Mouse (Mus musculus) kidney, postnatal 36 days (tissue): Measurements from ENCODE around the gene Dnase1l3.

ENCODE experiments used
- DNase-seq, 2 experiments: peaks; one replicate each; pipeline ENCODE4 v3.0.0; 2021 to 2022; ENCODE audit warnings: mixed read lengths in 2 of 2

Dnase1l3 gene

GRCm38 (mm10) chr14:7975177-7975576, 19.2 kb downstream of the Dnase1l3 start:
- DNase-seq = no peak

- no peak for DNase-seq
These were observed 19.7 kb downstream of the Dnase1l3 start for GRCm38 (mm10) chr14:7974643-7975042.

GRCm38 (mm10) chr14:7971889-7972493, 22.4 kb downstream of the Dnase1l3 start:
- DNase-seq = no peak

GRCm38 (mm10) chr14:7964219-7964889, 30.0 kb downstream of the Dnase1l3 start:
- DNase-seq = peak; percentile 68 to 82

- DNase-seq = no peak
These were observed 31.2 kb downstream of the Dnase1l3 start for GRCm38 (mm10) chr14:7963160-7963559.

GRCm38 (mm10) chr14:7962626-7963025, 31.7 kb downstream of the Dnase1l3 start:
- DNase-seq = no peak

- DNase-seq = no peak
These were observed 32.7 kb downstream of the Dnase1l3 start for GRCm38 (mm10) chr14:7961714-7962113.

GRCm38 (mm10) chr14:7960616-7961015, 33.8 kb downstream of the Dnase1l3 start:
- DNase-seq = peak; percentile 20 to 54

GRCm38 (mm10) chr14:7957049-7957448, 37.3 kb downstream of the Dnase1l3 start, which contains the start of gene Gm45521:
Gm45521 (plus strand) TSS chr14:7957288.
- no peak for DNase-seq

- no peak for DNase-seq
These were observed 37.9 kb downstream of the Dnase1l3 start for GRCm38 (mm10) chr14:7956427-7956826.

GRCm38 (mm10) chr14:7954071-7954471, 40.3 kb downstream of the Dnase1l3 start:
- DNase-seq = no peak

GRCm38 (mm10) chr14:7952610-7953254, 41.6 kb downstream of the Dnase1l3 start:
- DNase-seq = peak; percentile 60 to 68

- DNase-seq = no peak
These were observed 43.1 kb downstream of the Dnase1l3 start for GRCm38 (mm10) chr14:7951234-7951633.

GRCm38 (mm10) chr14:7945261-7945660, 49.1 kb downstream of the Dnase1l3 start:
- no peak for DNase-seq

GRCm38 (mm10) chr14:7944349-7945039, 49.9 kb downstream of the Dnase1l3 start:
- peak; percentile 24 to 41 for DNase-seq

GRCm38 (mm10) chr14:7943801-7944135, 50.6 kb downstream of the Dnase1l3 start:
- no peak for DNase-seq

GRCm38 (mm10) chr14:7943101-7943800, 51.1 kb downstream of the Dnase1l3 start:
- peak; percentile 89 to 90 for DNase-seq

GRCm38 (mm10) chr14:7941413-7941812, 53.0 kb downstream of the Dnase1l3 start:
- DNase-seq = peak; percentile 22 to 24

GRCm38 (mm10) chr14:7938809-7939784, 55.3 kb downstream of the Dnase1l3 start:
- peak; percentile 17 to 29 for DNase-seq

- peak; percentile 20 to 25 for DNase-seq
These were observed 57.2 kb downstream of the Dnase1l3 start for GRCm38 (mm10) chr14:7937052-7937630.

GRCm38 (mm10) chr14:7934166-7934565, 60.2 kb downstream of the Dnase1l3 start:
- no peak for DNase-seq
